Mouse (Mus musculus): Measurements from ENCODE around the gene Psmb10. TPM values are rescaled to one million over a fixed set of nuclear protein-coding genes. Genes with fewer than 3 reads are reported as not detected.

The Psmb10 gene
- polyA plus RNA-seq, 1 experiment from 2014 or later: 64.3 TPM

DNA sequence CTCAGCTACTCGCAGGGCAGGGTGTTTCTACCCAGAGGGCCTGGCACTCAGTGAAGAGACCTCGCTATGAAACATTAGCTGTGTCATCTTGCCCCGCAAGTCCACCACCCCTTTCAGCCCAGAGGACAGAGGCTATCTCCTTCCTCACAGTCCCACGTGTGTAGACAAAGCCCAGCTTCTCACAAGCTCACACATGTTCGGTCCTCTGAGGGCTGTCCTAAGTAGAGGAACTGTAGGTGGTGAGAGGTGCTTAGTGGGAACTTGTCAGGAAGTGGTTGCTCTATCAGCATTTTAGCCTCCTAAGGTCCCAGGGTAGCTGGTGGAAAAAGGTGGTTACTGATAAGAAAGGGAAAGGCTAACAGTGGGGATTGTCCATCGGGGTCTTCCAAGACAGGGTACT, 3.1 kb downstream of the Psmb10 start:
- no peaks in the 10 kb centered on the region for H3K27me3 ChIP-seq (replicated peaks)
- H3K4me1 ChIP-seq: peaks cover 22% of the 10 kb centered on the region
- H3K27ac ChIP-seq: no peak overlapping the region
- H3K36me3 ChIP-seq (replicated peaks): 0 out of 2 replicates have a peak, but pooled peaks cover 2% of the 10 kb centered on the region
- no peak overlapping the region for H3K4me2 ChIP-seq
- no peak overlapping the region for H3K9ac ChIP-seq
- no peak for ATAC-seq (replicated peaks)
- no peaks in the 10 kb centered on the region for H3K9me3 ChIP-seq
- no peak overlapping the region for H3K4me3 ChIP-seq
- WGBS: 90% methylated on average over 6 of the region's 6 CpGs

GRCm38 (mm10) chr8:105933762-105934161, 4.5 kb downstream of the Psmb10 start, which contains the start of gene Ctrl:
Gene Ctrl, minus strand, starts transcription at chr8:105933862.
- Histone ChIP-seq H3K27ac (no peak within 1 kb of the TSS), H3K4me1 (peaks cover 22% of the 10 kb centered on the region), H3K4me2 (no peak within 1 kb of the TSS), H3K9ac (no peak within 1 kb of the TSS), H3K9me3 (no peaks in the 10 kb centered on the region), H3K27me3 (replicated peaks) (no peaks in the 10 kb centered on the region), H3K4me3 (no peak within 1 kb of the TSS), H3K36me3 (replicated peaks) (0 out of 2 replicates have a peak, but pooled peaks cover 2% of the 10 kb centered on the region)
- no peak for ATAC-seq (replicated peaks)
- 97% methylated on average over 2 of the region's 2 CpGs for WGBS

DNA sequence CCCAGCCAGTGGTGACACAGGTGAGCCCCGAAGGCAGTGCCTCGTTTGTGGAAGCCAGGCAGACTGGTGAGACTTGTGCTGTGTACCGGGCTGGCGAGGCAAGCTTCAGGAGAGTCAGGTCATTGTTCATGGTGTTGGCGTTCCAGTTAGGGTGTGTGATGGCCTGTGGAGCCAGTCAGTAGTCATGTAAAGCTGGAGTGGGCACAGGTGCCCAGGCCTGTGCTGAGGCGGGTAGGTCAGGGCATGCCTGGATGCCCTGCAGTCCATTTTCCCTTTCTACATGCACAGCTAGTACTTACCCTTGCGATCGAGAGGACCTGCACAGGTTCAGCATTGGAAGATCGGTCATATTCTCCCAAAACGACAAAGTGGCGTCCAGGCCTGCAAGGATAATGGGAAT, 5.7 kb downstream of the Psmb10 start:
- no peaks in the 10 kb centered on the region for H3K27me3 ChIP-seq (replicated peaks)
- no peak overlapping the region for H3K9ac ChIP-seq
- H3K9me3 ChIP-seq: no peaks in the 10 kb centered on the region
- H3K36me3 ChIP-seq (replicated peaks): 0 out of 2 replicates have a peak, but pooled peaks cover 2% of the 10 kb centered on the region
- no peak overlapping the region for H3K27ac ChIP-seq
- H3K4me3 ChIP-seq: no peak overlapping the region
- no peak overlapping the region for H3K4me2 ChIP-seq
- no peak for ATAC-seq (replicated peaks)
- H3K4me1 ChIP-seq: peaks cover 15% of the 10 kb centered on the region
- WGBS: 91% methylated on average over 11 of the region's 11 CpGs

DNA sequence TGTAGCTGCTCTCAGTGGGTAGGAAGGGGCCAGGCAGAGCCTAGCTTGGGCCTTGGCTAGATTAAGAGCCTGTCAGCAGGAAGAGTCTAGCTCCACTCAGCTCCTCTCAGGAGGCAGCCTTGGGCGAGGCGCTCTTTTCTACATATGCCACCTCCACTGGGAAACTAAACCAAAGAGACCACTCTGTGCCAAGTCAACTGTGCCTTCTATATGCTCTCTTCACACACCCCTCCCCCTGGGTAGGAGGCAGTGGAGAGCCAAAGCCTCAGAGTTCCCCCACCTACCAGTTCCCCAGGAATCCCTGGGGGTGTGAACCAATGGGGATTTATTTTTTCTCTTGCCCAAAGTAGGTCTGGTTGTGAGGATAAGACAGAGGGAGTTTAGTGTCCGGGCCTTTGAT, 7.0 kb downstream of the Psmb10 start:
- Histone ChIP-seq H3K9me3 (no peaks in the 10 kb centered on the region), H3K27me3 (replicated peaks) (no peaks in the 10 kb centered on the region), H3K9ac (no peak overlapping the region), H3K27ac (no peak overlapping the region), H3K4me3 (no peak overlapping the region), H3K4me2 (no peak overlapping the region), H3K36me3 (replicated peaks) (0 out of 2 replicates have a peak, but pooled peaks cover 2% of the 10 kb centered on the region), H3K4me1 (peaks cover 11% of the 10 kb centered on the region)
- 92% methylated on average over 3 of the region's 3 CpGs for WGBS
- ATAC-seq (replicated peaks): peak; percentile 16; the same call in 1 of the 2 replicates

DNA sequence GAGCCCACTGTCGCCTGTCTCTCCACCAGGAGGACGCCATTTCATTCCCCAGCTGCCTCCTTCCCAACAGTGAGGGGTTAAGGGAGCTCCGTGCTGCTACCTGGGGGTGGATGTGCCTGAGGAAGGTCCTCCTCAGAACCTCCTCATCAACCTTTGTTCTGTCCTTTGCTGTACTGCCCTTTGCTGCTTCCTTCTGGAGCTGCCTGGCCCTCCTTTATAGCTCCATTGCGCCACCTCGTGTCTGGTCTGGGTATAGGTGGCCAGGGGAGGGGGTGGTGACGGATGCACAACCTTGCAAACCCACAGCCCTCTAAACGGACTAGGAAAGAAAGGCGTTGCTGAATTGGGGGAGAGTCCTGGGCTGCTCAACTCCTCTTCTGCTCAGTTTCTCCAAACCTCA, 7.6 kb downstream of the Psmb10 start:
- peaks cover 4% of the 10 kb centered on the region for H3K4me1 ChIP-seq
- H3K36me3 ChIP-seq (replicated peaks): 0 out of 2 replicates have a peak, but pooled peaks cover 2% of the 10 kb centered on the region
- H3K4me2 ChIP-seq: no peak overlapping the region
- no peaks in the 10 kb centered on the region for H3K27me3 ChIP-seq (replicated peaks)
- H3K4me3 ChIP-seq: no peak overlapping the region
- peak overlapping the region; percentile 3; the same call in 1 of the 2 replicates for H3K9ac ChIP-seq
- ATAC-seq (replicated peaks): peak; percentile 74
- peak overlapping the region; percentile 68 for H3K27ac ChIP-seq
- 13% methylated on average over 8 of the region's 8 CpGs for WGBS
- H3K9me3 ChIP-seq: no peaks in the 10 kb centered on the region

- Histone ChIP-seq H3K9me3 (no peaks in the 10 kb centered on the region), H3K27me3 (replicated peaks) (no peaks in the 10 kb centered on the region), H3K4me1 (no peaks in the 10 kb centered on the region), H3K4me3 (no peak overlapping the region), H3K4me2 (no peak overlapping the region), H3K27ac (no peak overlapping the region), H3K36me3 (replicated peaks) (no peaks in the 10 kb centered on the region), H3K9ac (no peak overlapping the region)
- WGBS: 73% methylated on average over 3 of the region's 3 CpGs
- no peak for ATAC-seq (replicated peaks)
Measured at GRCm38 (mm10) chr8:105925123-105925522, 13.1 kb downstream of the Psmb10 start.

GRCm38 (mm10) chr8:105919390-105919789, 18.9 kb downstream of the Psmb10 start:
- H3K27me3 ChIP-seq (replicated peaks): no peaks in the 10 kb centered on the region

DNA sequence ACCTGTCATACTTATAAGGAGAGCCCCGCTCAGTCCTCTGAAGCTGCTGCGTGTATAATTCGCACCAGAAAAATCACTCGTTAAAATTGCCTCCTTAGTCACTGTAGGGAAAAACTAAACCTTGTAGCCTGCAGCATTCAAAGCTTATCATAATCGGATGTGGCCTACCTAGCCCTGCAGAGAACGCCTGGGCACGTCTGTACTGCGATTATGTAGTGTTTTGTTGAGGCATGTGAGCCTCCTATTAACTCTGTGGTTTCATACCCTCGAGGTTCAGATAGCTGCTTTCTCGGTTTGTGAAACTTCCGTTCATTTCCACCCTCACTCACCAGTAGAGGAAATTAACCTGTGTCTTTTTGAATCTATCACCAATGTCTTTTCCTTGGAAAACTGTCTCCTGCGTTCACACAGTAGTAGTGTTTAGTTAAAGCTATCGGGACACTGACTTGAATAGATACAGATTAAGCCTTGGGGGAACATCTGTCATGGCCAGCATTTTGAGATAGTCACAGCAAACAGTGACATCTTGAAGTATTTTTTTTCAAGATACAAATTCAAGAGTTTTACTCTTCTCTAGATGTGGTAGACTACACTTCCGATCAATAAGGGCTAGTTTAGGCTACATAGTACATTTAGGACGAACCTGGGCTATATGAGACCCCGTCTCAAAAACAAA, 37.2 kb downstream of the Psmb10 start:
- peak overlapping the region; percentile 72 for H3K4me2 ChIP-seq
- H3K9me3 ChIP-seq: no peaks in the 10 kb centered on the region
- peak overlapping the region; percentile 89 for H3K27ac ChIP-seq
- peaks cover 10% of the 10 kb centered on the region for H3K4me1 ChIP-seq
- peak overlapping the region; percentile 83 for H3K9ac ChIP-seq
- no peaks in the 10 kb centered on the region for H3K36me3 ChIP-seq (replicated peaks)
- no peaks in the 10 kb centered on the region for H3K27me3 ChIP-seq (replicated peaks)
- WGBS: 37% methylated on average over 16 of the region's 16 CpGs
- H3K4me3 ChIP-seq: peak overlapping the region; percentile 90
- ATAC-seq (replicated peaks): peak; percentile 3; the same call in 1 of the 2 replicates

More at GRCm38 (mm10) chr8:105919390-105919789, 18.9 kb downstream of the Psmb10 start:
- H3K4me3 ChIP-seq: no peak overlapping the region
- H3K36me3 ChIP-seq (replicated peaks): 0 out of 2 replicates have a peak, but pooled peaks cover 4% of the 10 kb centered on the region
- no peak for ATAC-seq (replicated peaks)
- H3K4me2 ChIP-seq: no peak overlapping the region
- H3K9me3 ChIP-seq: no peaks in the 10 kb centered on the region
- WGBS: 89% methylated on average over 3 of the region's 3 CpGs
- no peak overlapping the region for H3K9ac ChIP-seq
- H3K27ac ChIP-seq: no peak overlapping the region
- no peaks in the 10 kb centered on the region for H3K4me1 ChIP-seq

DNA sequence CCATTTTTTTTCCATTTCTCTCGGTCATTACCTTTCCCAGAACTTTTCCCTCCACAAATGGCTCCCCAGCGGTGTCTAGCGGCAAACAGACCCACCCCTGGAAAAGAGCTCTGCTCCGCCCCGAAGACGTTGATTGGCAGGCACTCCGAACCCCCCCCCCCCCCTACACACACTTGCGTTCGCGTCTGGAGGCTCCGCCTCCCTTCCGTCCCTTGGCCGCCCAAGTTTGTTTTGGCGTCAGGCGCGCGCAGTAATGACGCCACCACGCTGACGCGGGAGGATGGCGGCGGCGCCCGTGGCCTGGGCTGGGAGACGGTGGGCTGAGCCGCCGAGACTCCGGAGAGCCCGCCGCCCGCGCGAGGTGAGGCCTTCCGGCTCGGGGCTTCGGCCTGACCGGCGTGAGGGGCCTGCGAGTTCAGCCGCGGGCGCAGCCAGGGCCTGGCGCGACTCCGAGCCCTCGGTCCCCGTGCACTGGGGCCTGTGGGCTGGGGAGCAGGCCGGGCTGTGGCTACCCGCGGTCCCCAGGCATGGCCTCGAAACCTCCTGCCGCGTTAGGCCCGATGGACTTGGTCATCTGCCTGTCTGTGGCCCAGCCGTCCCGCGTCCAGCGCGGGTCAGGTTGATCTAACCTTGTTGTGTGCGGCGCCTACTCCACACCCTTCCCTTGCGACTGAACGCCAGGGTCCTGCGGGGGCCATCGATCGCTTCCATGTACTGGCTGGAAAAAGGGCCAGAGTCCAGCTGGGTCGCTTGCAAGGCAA, 37.9 kb downstream of the Psmb10 start, which contains the start of gene Pskh1:
Pskh1 (plus strand) TSS at position 262 of the 761 bp plus-strand sequence.
- peak; percentile 95 for ATAC-seq (replicated peaks)
- Histone ChIP-seq H3K4me1 (peaks cover 10% of the 10 kb centered on the region), H3K4me2 (peak within 1 kb of the TSS; percentile 72), H3K9me3 (no peaks in the 10 kb centered on the region), H3K27ac (peak within 1 kb of the TSS; percentile 89), H3K4me3 (peak within 1 kb of the TSS; percentile 90), H3K27me3 (replicated peaks) (no peaks in the 10 kb centered on the region), H3K36me3 (replicated peaks) (no peaks in the 10 kb centered on the region), H3K9ac (peak within 1 kb of the TSS; percentile 83)
- WGBS: under 1% methylated on average over 67 of the region's 68 CpGs

DNA sequence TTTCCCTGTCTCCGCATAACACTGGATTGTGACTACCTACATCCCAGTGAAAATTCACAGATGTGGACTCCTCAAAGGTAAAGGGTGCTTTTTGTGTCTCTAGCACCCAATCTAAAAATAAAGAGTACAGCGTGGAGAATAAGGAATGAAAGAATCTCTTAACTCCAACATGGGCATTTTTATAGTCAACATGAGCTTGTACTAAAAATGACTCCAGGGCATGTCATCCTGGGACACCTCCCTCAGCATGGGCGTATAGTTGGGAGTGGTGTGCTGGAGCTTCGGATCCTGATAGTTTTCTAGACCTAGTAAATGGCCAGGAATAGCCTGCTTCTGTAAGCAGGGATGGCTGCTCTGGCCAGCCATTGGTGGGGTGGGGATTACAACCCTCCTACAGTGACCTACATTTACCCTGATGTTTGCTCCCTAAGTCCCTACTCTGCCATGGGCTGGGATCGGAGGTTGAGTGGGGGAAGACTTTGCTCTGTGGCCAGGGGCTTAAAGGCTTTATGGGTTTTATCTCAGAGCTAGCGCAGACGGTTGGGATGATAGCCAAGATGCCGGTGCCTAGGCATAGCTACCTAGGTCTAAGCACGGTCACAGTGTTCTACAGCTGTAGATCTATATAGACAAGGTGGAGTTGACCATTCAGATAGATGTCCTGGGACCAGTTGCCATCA, 40.3 kb downstream of the Psmb10 start:
- peaks cover 3% of the 10 kb centered on the region; the same call in 1 of the 2 replicates for H3K36me3 ChIP-seq (replicated peaks)
- no peaks in the 10 kb centered on the region for H3K27me3 ChIP-seq (replicated peaks)
- peaks cover 16% of the 10 kb centered on the region for H3K4me1 ChIP-seq
- WGBS: 82% methylated on average over 9 of the region's 9 CpGs
- H3K4me2 ChIP-seq: no peak overlapping the region
- H3K9me3 ChIP-seq: no peaks in the 10 kb centered on the region
- H3K4me3 ChIP-seq: no peak overlapping the region
- H3K27ac ChIP-seq: no peak overlapping the region
- no peak overlapping the region for H3K9ac ChIP-seq
- ATAC-seq (replicated peaks): no peak

GRCm38 (mm10) chr8:105893339-105893738, 44.9 kb downstream of the Psmb10 start, which contains the start of gene Nrn1l:
Gene Nrn1l, plus strand, starts transcription at chr8:105893567.
- Histone ChIP-seq H3K4me2 (peak within 1 kb of the TSS; percentile 19; the same call in 1 of the 2 replicates), H3K36me3 (replicated peaks) (peaks cover 44% of the 10 kb centered on the region), H3K4me1 (peaks cover 6% of the 10 kb centered on the region; the same call in 1 of the 2 replicates), H3K9me3 (no peaks in the 10 kb centered on the region), H3K4me3 (no peak within 1 kb of the TSS), H3K27ac (peak within 1 kb of the TSS; percentile 36; the same call in 1 of the 2 replicates), H3K27me3 (replicated peaks) (no peaks in the 10 kb centered on the region), H3K9ac (no peak within 1 kb of the TSS; the same call in 1 of the 2 replicates)
- ATAC-seq (replicated peaks): peak; percentile 89
- 6% methylated on average over 11 of the region's 11 CpGs for WGBS

DNA sequence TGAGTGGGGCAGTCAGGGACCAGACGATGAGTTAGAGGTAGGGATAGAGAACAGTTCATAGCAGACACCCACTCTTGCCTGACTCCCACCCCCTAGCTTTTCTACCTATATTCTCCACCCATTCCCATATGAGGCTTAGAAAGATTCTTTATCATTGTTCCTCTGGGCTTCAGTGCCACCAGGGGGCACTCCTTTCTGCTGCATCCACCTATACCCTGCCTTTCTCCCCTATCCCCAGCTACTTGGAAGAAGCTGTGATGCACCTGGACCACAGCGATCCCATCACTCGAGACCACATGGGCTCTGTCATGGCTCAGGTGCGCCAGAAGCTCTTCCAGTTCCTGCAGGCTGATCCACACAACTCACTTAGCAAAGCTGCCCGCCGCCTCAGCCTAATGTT, 45.8 kb downstream of the Psmb10 start:
- Histone ChIP-seq H3K9ac (no peak overlapping the region), H3K27ac (no peak overlapping the region), H3K4me1 (peaks cover 6% of the 10 kb centered on the region; the same call in 1 of the 2 replicates), H3K36me3 (replicated peaks) (peaks cover 50% of the 10 kb centered on the region), H3K4me2 (no peak overlapping the region), H3K4me3 (no peak overlapping the region), H3K27me3 (replicated peaks) (no peaks in the 10 kb centered on the region), H3K9me3 (no peaks in the 10 kb centered on the region)
- 89% methylated on average over 6 of the region's 6 CpGs for WGBS
- no peak for ATAC-seq (replicated peaks)
